In the genomic region with DNA sequence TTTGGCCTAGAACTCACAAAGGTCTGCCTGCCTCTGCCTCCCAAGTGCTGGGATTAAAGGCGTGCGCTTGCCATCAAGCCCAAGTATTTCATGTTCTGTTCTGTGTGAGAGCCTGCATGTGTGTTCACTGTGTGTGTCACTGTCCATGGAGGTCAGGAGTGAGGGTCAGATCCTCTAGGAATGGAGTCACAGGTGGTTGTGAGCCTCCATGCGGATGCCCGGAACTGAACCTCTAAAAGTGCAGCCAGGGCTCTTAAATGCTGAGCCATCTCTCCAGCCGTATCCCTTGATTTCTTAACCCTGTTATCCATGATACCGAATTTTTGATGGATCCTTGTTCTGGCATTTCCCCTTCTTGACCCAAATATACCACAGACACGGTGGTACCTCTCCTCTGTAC, we compare ENCODE assay signal across 32 mouse cellular contexts. TPM values are rescaled to one million over a fixed set of nuclear protein-coding genes. Genes with fewer than 3 reads are reported as not detected.
A peak's percentile ranks its signal among the peaks of the same experiment; 100 is the strongest.
DNase-seq lines count a peak whose midpoint lies in the region; ATAC-seq and TF ChIP-seq lines count a peak whose summit lies in the region.
"Had no signal": no experiment of that assay in that cellular context is flagged by ENCODE, and none has a peak within 500 bp of the region (broad histone marks: within the 10 kb centered on the region; RNA-seq: fewer than 3 reads in every experiment).

No protein-coding gene starts in this region.

- peaks cover 13% of the 10 kb centered on the region for H3K4me1 ChIP-seq in heart, embryonic 15.5 days (replicated peaks)
- no peaks in the 10 kb centered on the region; the same call in 1 of the 2 replicates for H3K4me1 ChIP-seq in heart, adult 2 months (ENCODE audit: control insufficient read depth, insufficient read depth, low read length)
- H3K4me1 ChIP-seq in midbrain, embryonic 13.5 days (replicated peaks), result peaks cover 23% of the 10 kb centered on the region
- H3K4me1 ChIP-seq in midbrain, embryonic 10.5 days, result peaks cover 21% of the 10 kb centered on the region
- H3K4me1 ChIP-seq in limb, embryonic 10.5 days, result peaks cover 4% of the 10 kb centered on the region; the same call in 1 of the 2 replicates
- H3K4me1 ChIP-seq: intestine, embryonic 15.5 days had no signal

- intact Hi-C loops in heart, adult 2 months (cut with DNase I), result loop anchor here (2.0 kb wide), 1 partner anchor 14 kb away; a partner anchor contains a TSS

- no peaks in the 10 kb centered on the region for H3K9me3 ChIP-seq in heart, embryonic 15.5 days (replicated peaks)
- no peaks in the 10 kb centered on the region for H3K9me3 ChIP-seq in midbrain, embryonic 13.5 days
- H3K9me3 ChIP-seq in midbrain, embryonic 10.5 days (replicated peaks), result peaks cover 14% of the 10 kb centered on the region
- peaks cover 11% of the 10 kb centered on the region for H3K9me3 ChIP-seq in limb, embryonic 10.5 days (replicated peaks)

- H3K9ac ChIP-seq in heart, embryonic 15.5 days, result no peak overlapping the region
- H3K9ac ChIP-seq in heart, adult 2 months (ENCODE audit: low read depth, low read length), result no peak overlapping the region
- H3K9ac ChIP-seq in midbrain, embryonic 13.5 days (replicated peaks), result no peak overlapping the region
- H3K9ac ChIP-seq: embryonic facial prominence, embryonic 15.5 days had no signal

- 90% methylated on average over 7 of the region's 7 CpGs for WGBS in heart, embryonic 15.5 days
- WGBS in heart, adult 2 months, result 91% methylated on average over 7 of the region's 7 CpGs
- 94% methylated on average over 7 of the region's 7 CpGs for WGBS in midbrain, embryonic 13.5 days
- 94% methylated on average over 7 of the region's 7 CpGs for WGBS in midbrain, embryonic 10.5 days
- WGBS in limb, embryonic 10.5 days, result 94% methylated on average over 7 of the region's 7 CpGs

- DNase-seq in cerebellum, adult 9-11 months, result peak; percentile 37
- DNase-seq in cerebellum, postnatal 25 days, result no peak
- no peak for DNase-seq in heart, adult 2 months
- no peak for DNase-seq in midbrain, embryonic 10.5 days (ENCODE audit: low spot score)
- no peak for DNase-seq in limb, embryonic 10.5 days (ENCODE audit: low spot score)
- no peak for DNase-seq in frontal cortex, postnatal 10 days (ENCODE audit: low spot score in 2 of 2)
- DNase-seq: cerebellum, adult 11 months; cerebellum, postnatal 14 days; embryo, embryonic 11 days; heart, postnatal 4 days; kidney, adult 8-10 months; kidney, postnatal 10 days; left cerebral cortex, postnatal 4 days; liver; thymus, adult 18-20 months; thymus, postnatal 36 days had no signal

- H3K4me3 ChIP-seq in heart, embryonic 15.5 days, result no peak overlapping the region
- no peak overlapping the region for H3K4me3 ChIP-seq in heart, adult 2 months
- H3K4me3 ChIP-seq in midbrain, embryonic 13.5 days (replicated peaks), result no peak overlapping the region
- no peak overlapping the region for H3K4me3 ChIP-seq in midbrain, embryonic 10.5 days
- H3K4me3 ChIP-seq in limb, embryonic 10.5 days, result 0 out of 2 replicates have a peak overlapping the region, but pooled peaks have one; percentile 15

- no peaks in the 10 kb centered on the region for H3K27me3 ChIP-seq in heart, embryonic 15.5 days
- H3K27me3 ChIP-seq in heart, adult 2 months (ENCODE audit: control insufficient read depth, insufficient read depth, low read length), result no peaks in the 10 kb centered on the region
- H3K27me3 ChIP-seq in midbrain, embryonic 13.5 days, result no peaks in the 10 kb centered on the region
- no peaks in the 10 kb centered on the region for H3K27me3 ChIP-seq in midbrain, embryonic 10.5 days (ENCODE audit: low read depth, poor library complexity, severe bottlenecking)
- no peaks in the 10 kb centered on the region for H3K27me3 ChIP-seq in limb, embryonic 10.5 days (ENCODE audit: low read depth, poor library complexity, severe bottlenecking)
- H3K27me3 ChIP-seq: embryonic facial prominence, embryonic 15.5 days; intestine, embryonic 15.5 days had no signal

- TF ChIP-seq CTCF in heart, adult 2 months (IDR thresholded peaks at IDR 0.05), result no peak

- TF ChIP-seq EP300 in heart, adult 2 months (IDR thresholded peaks at IDR 0.05; ENCODE audit: insufficient read depth, low read depth, low read length), result no peak

- no peak for TF ChIP-seq POLR2A in heart, adult 2 months (IDR thresholded peaks at IDR 0.05; ENCODE audit: insufficient read depth, low read depth, low read length)

- no peaks in the 10 kb centered on the region for H3K79me2 ChIP-seq in heart, adult 2 months (replicated peaks; ENCODE audit: control insufficient read depth, insufficient read depth, low read length)

- no peak for ATAC-seq in heart, embryonic 15.5 days (replicated peaks; ENCODE audit: insufficient number of reproducible peaks, insufficient read depth, low FRiP score, low read depth)
- ATAC-seq in midbrain, embryonic 13.5 days, result no peak
- ATAC-seq: lung, postnatal 0 days had no signal

- peak overlapping the region; percentile 60; the same call in 1 of the 2 replicates for H3K4me2 ChIP-seq in heart, embryonic 15.5 days
- H3K4me2 ChIP-seq in midbrain, embryonic 13.5 days (replicated peaks), result 0 out of 2 replicates have a peak overlapping the region, but pooled peaks have one; percentile 60

- H3K27ac ChIP-seq in heart, embryonic 15.5 days, result no peak overlapping the region
- H3K27ac ChIP-seq in heart, adult 2 months, result no peak overlapping the region
- no peak overlapping the region for H3K27ac ChIP-seq in midbrain, embryonic 13.5 days
- H3K27ac ChIP-seq in midbrain, embryonic 10.5 days (replicated peaks), result no peak overlapping the region
- no peak overlapping the region for H3K27ac ChIP-seq in limb, embryonic 10.5 days
- H3K27ac ChIP-seq: macrophage had no signal

- H3K36me3 ChIP-seq in heart, embryonic 15.5 days, result peaks cover 40% of the 10 kb centered on the region
- no peaks in the 10 kb centered on the region; the same call in 1 of the 2 replicates for H3K36me3 ChIP-seq in heart, adult 2 months (ENCODE audit: control insufficient read depth, insufficient read depth, low read length)
- H3K36me3 ChIP-seq in midbrain, embryonic 13.5 days, result peaks cover 48% of the 10 kb centered on the region
- peaks cover 61% of the 10 kb centered on the region for H3K36me3 ChIP-seq in midbrain, embryonic 10.5 days
- H3K36me3 ChIP-seq in limb, embryonic 10.5 days, result peaks cover 52% of the 10 kb centered on the region

RNA-seq across cellular contexts. Expression of a gene that starts 1.2 kb away (rescaled TPM):
- polyA plus RNA-seq in heart, embryonic 15.5 days (2015; fragmentation: Nextera tagmentation; extraction: Ambion mirVana), result 5.4 and 6.5 TPM in 2 replicates
- 1 to 10 TPM; 5.0 to 5.6 TPM for total RNA-seq in heart, adult 2 months (2021)
- polyA plus RNA-seq in heart, adult 2 months (2012; rRNA removed), result 6.7 and 7.0 TPM in 2 replicates
- polyA plus RNA-seq in midbrain, embryonic 13.5 days (2015; fragmentation: Nextera tagmentation; extraction: Ambion mirVana), result 10.5 and 11.2 TPM in 2 replicates
- 2.8 and 4.2 TPM in 2 replicates for polyA plus RNA-seq in midbrain, embryonic 10.5 days (2016; fragmentation: Nextera tagmentation; extraction: Ambion mirVana)
- polyA plus RNA-seq in limb, embryonic 10.5 days (2016; fragmentation: Nextera tagmentation; extraction: Ambion mirVana), result 2.5 and 4.0 TPM in 2 replicates

RNA-seq across cellular contexts. Expression of a gene that starts 3.1 kb away (rescaled TPM):
- not detected in 2 replicates for polyA plus RNA-seq in heart, embryonic 15.5 days (2015; fragmentation: Nextera tagmentation; extraction: Ambion mirVana)
- total RNA-seq in heart, adult 2 months (2021), result not detected
- polyA plus RNA-seq in heart, adult 2 months (2012; rRNA removed), result not detected in 2 replicates
- polyA plus RNA-seq in midbrain, embryonic 13.5 days (2015; fragmentation: Nextera tagmentation; extraction: Ambion mirVana), result not detected in 2 replicates
- polyA plus RNA-seq in midbrain, embryonic 10.5 days (2016; fragmentation: Nextera tagmentation; extraction: Ambion mirVana), result not detected in 2 replicates
- not detected in 2 replicates for polyA plus RNA-seq in limb, embryonic 10.5 days (2016; fragmentation: Nextera tagmentation; extraction: Ambion mirVana)
- total RNA-seq: adrenal gland, postnatal 4 days; gastrocnemius, adult 8-10 months; layer of hippocampus, postnatal 14 days; left cerebral cortex, postnatal 4 days had no signal
- polyA plus RNA-seq: embryonic facial prominence, embryonic 15.5 days; frontal cortex, adult 2 months; gonadal fat pad, adult 2 months; heart, embryonic 16.5 days; intestine, embryonic 15.5 days; liver, embryonic 16.5 days; lung, postnatal 0 days; myocyte; small intestine, adult 2 months; stomach, embryonic 16.5 days had no signal

RNA-seq across cellular contexts. Expression of a gene that starts 14.3 kb away (rescaled TPM):
- 14.7 and 17.2 TPM in 2 replicates for polyA plus RNA-seq in heart, embryonic 15.5 days (2015; fragmentation: Nextera tagmentation; extraction: Ambion mirVana)
- 1 to 10 TPM; 3.4 to 4.4 TPM for total RNA-seq in heart, adult 2 months (2021)
- 7.4 and 12.7 TPM in 2 replicates for polyA plus RNA-seq in heart, adult 2 months (2012; rRNA removed)
- polyA plus RNA-seq in midbrain, embryonic 13.5 days (2015; fragmentation: Nextera tagmentation; extraction: Ambion mirVana), result 70.1 and 72.8 TPM in 2 replicates
- polyA plus RNA-seq in midbrain, embryonic 10.5 days (2016; fragmentation: Nextera tagmentation; extraction: Ambion mirVana), result 41.2 and 51.2 TPM in 2 replicates
- 30.1 and 34.3 TPM in 2 replicates for polyA plus RNA-seq in limb, embryonic 10.5 days (2016; fragmentation: Nextera tagmentation; extraction: Ambion mirVana)

RNA-seq across cellular contexts. Expression of a gene that starts 16.7 kb away (rescaled TPM):
- polyA plus RNA-seq in heart, embryonic 15.5 days (2015; fragmentation: Nextera tagmentation; extraction: Ambion mirVana), result 1.7 and 3.7 TPM in 2 replicates
- under 1 TPM in 1 of 2 experiments, not detected in 1; 0.25 TPM for total RNA-seq in heart, adult 2 months (2021)
- 0.53 TPM in 1 of 2 replicates, not detected in the other for polyA plus RNA-seq in heart, adult 2 months (2012; rRNA removed)
- polyA plus RNA-seq in midbrain, embryonic 13.5 days (2015; fragmentation: Nextera tagmentation; extraction: Ambion mirVana), result 25.8 and 30.1 TPM in 2 replicates
- 5.1 and 5.2 TPM in 2 replicates for polyA plus RNA-seq in midbrain, embryonic 10.5 days (2016; fragmentation: Nextera tagmentation; extraction: Ambion mirVana)
- 5.5 and 9.0 TPM in 2 replicates for polyA plus RNA-seq in limb, embryonic 10.5 days (2016; fragmentation: Nextera tagmentation; extraction: Ambion mirVana)
- total RNA-seq: gastrocnemius, adult 8-10 months had no signal

RNA-seq across cellular contexts. Expression of a gene that starts 16.9 kb away (rescaled TPM):
- polyA plus RNA-seq in heart, embryonic 15.5 days (2015; fragmentation: Nextera tagmentation; extraction: Ambion mirVana), result 3.3 and 5.5 TPM in 2 replicates
- total RNA-seq in heart, adult 2 months (2021), result 10 to 100 TPM; 13.8 to 13.9 TPM
- 13.5 and 16.9 TPM in 2 replicates for polyA plus RNA-seq in heart, adult 2 months (2012; rRNA removed)
- 5.7 and 7.9 TPM in 2 replicates for polyA plus RNA-seq in midbrain, embryonic 13.5 days (2015; fragmentation: Nextera tagmentation; extraction: Ambion mirVana)
- polyA plus RNA-seq in midbrain, embryonic 10.5 days (2016; fragmentation: Nextera tagmentation; extraction: Ambion mirVana), result 5.2 and 5.5 TPM in 2 replicates
- polyA plus RNA-seq in limb, embryonic 10.5 days (2016; fragmentation: Nextera tagmentation; extraction: Ambion mirVana), result 7.5 and 7.7 TPM in 2 replicates
